Mouse (Mus musculus) neutrophil, adult 5-6 weeks (primary cell): ENCODE measurements around the gene Mocs3. TPM values are rescaled to one million over a fixed set of nuclear protein-coding genes. Genes with fewer than 3 reads are reported as not detected.

Source experiments
- ATAC-seq: fragments of 151-379, 151-347 bp; 2 replicates; pipeline ENCODE4 v1.8.0; 2017; ENCODE audit warnings: mild to moderate bottlenecking, moderate TSS enrichment; ENCODE audit not compliant: insufficient number of reproducible peaks, poor library complexity, low FRiP score, severe bottlenecking; ENCODE audit errors: extremely low read depth
- total RNA-seq: library from RNA; stranded (forward); fragments of 200-1000 nt; gene quantifications from 2 replicates; pipeline ENCODE4 v1.2.3, GENCODE M21; 2017

Gene Mocs3
- total RNA-seq, 1 experiment from 2014 or later, result 4.7 TPM

GRCm38 (mm10) chr2:168231471-168231829, 1.0 kb downstream of the Mocs3 start:
- no peak for ATAC-seq

- no peak for ATAC-seq
These were observed 2.9 kb downstream of the Mocs3 start for GRCm38 (mm10) chr2:168233286-168233685.

GRCm38 (mm10) chr2:168238335-168238734, 7.9 kb downstream of the Mocs3 start:
- ATAC-seq, result no peak

- ATAC-seq, result no peak
These were observed 12.4 kb downstream of the Mocs3 start for GRCm38 (mm10) chr2:168242841-168243240.

- ATAC-seq, result no peak
These were observed 12.9 kb downstream of the Mocs3 start for GRCm38 (mm10) chr2:168243278-168243677.

GRCm38 (mm10) chr2:168245571-168245970, 15.1 kb downstream of the Mocs3 start:
- ATAC-seq, result no peak

GRCm38 (mm10) chr2:168248167-168248855, 17.9 kb downstream of the Mocs3 start:
- no peak for ATAC-seq

GRCm38 (mm10) chr2:168248856-168249245, 18.4 kb downstream of the Mocs3 start:
- peak; percentile 28; the same call in 1 of the 2 replicates for ATAC-seq

- ATAC-seq, result peak; percentile 73
These were observed 19.8 kb downstream of the Mocs3 start for GRCm38 (mm10) chr2:168250270-168250669.

- no peak for ATAC-seq
These were observed 22.3 kb downstream of the Mocs3 start for GRCm38 (mm10) chr2:168252639-168253292.

- no peak for ATAC-seq
These were observed 23.4 kb downstream of the Mocs3 start for GRCm38 (mm10) chr2:168253822-168254221.

GRCm38 (mm10) chr2:168256506-168256905, 26.1 kb downstream of the Mocs3 start:
- ATAC-seq, result no peak

GRCm38 (mm10) chr2:168257188-168257587, 26.8 kb downstream of the Mocs3 start:
- peak; percentile 76 for ATAC-seq

GRCm38 (mm10) chr2:168259046-168259445, 28.6 kb downstream of the Mocs3 start:
- no peak for ATAC-seq

- no peak for ATAC-seq
These were observed 29.7 kb downstream of the Mocs3 start for GRCm38 (mm10) chr2:168260124-168260523.

GRCm38 (mm10) chr2:168260900-168261299, 30.5 kb downstream of the Mocs3 start:
- no peak for ATAC-seq

GRCm38 (mm10) chr2:168268033-168268432, 37.6 kb downstream of the Mocs3 start:
- ATAC-seq, result no peak

- ATAC-seq, result no peak
These were observed 43.0 kb downstream of the Mocs3 start for GRCm38 (mm10) chr2:168273387-168273786.

GRCm38 (mm10) chr2:168274374-168274935, 44.0 kb downstream of the Mocs3 start:
- ATAC-seq, result peak; percentile 54; the same call in 1 of the 2 replicates
